Mouse (Mus musculus): ENCODE measurements around the gene Tusc2. TPM values are rescaled to one million over a fixed set of nuclear protein-coding genes. Genes with fewer than 3 reads are reported as not detected.

The Tusc2 gene
- polyA plus RNA-seq, 1 experiment from 2014 or later, result 125 TPM

GRCm38 (mm10) chr9:107607653-107608245, 44.7 kb downstream of the Tusc2 start:
- no peak for ATAC-seq (ENCODE audit: low FRiP score)
- Histone ChIP-seq H3K36me3 (no peaks in the 10 kb centered on the region), H3K9me3 (replicated peaks) (no peaks in the 10 kb centered on the region), H3K4me3 (replicated peaks) (no peak overlapping the region), H3K4me2 (no peak overlapping the region), H3K4me1 (peaks cover 42% of the 10 kb centered on the region), H3K27me3 (replicated peaks) (no peaks in the 10 kb centered on the region), H3K27ac (replicated peaks) (no peak overlapping the region), H3K9ac (replicated peaks) (no peak overlapping the region)
- 61% methylated on average over 9 of the region's 9 CpGs for WGBS

GRCm38 (mm10) chr9:107608741-107609432, 45.8 kb downstream of the Tusc2 start, which contains the start of gene Sema3b:
Gene Sema3b (minus strand): TSS chr9:107609229.
- H3K36me3 ChIP-seq, result 0 out of 2 replicates have a peak, but pooled peaks cover 2% of the 10 kb centered on the region
- H3K27ac ChIP-seq (replicated peaks), result no peak within 1 kb of the TSS
- ATAC-seq (ENCODE audit: low FRiP score), result no peak
- no peak within 1 kb of the TSS for H3K4me3 ChIP-seq (replicated peaks)
- H3K9ac ChIP-seq (replicated peaks), result no peak within 1 kb of the TSS
- no peak within 1 kb of the TSS for H3K4me2 ChIP-seq
- WGBS, result 42% methylated on average over 11 of the region's 12 CpGs
- H3K27me3 ChIP-seq (replicated peaks), result no peaks in the 10 kb centered on the region
- peaks cover 51% of the 10 kb centered on the region for H3K4me1 ChIP-seq
- H3K9me3 ChIP-seq (replicated peaks), result no peaks in the 10 kb centered on the region

GRCm38 (mm10) chr9:107609433-107609830, 46.4 kb downstream of the Tusc2 start:
- Histone ChIP-seq H3K4me3 (replicated peaks) (no peak overlapping the region), H3K9me3 (replicated peaks) (no peaks in the 10 kb centered on the region), H3K27me3 (replicated peaks) (no peaks in the 10 kb centered on the region), H3K9ac (replicated peaks) (no peak overlapping the region), H3K36me3 (0 out of 2 replicates have a peak, but pooled peaks cover 6% of the 10 kb centered on the region), H3K4me1 (peaks cover 51% of the 10 kb centered on the region), H3K27ac (replicated peaks) (no peak overlapping the region), H3K4me2 (no peak overlapping the region)
- WGBS, result 72% methylated on average over 4 of the region's 4 CpGs
- no peak for ATAC-seq (ENCODE audit: low FRiP score)

GRCm38 (mm10) chr9:107611456-107612190, 48.6 kb downstream of the Tusc2 start:
- peaks cover 49% of the 10 kb centered on the region for H3K4me1 ChIP-seq
- H3K4me2 ChIP-seq, result peak overlapping the region; percentile 61
- no peak; the same call in 1 of the 2 replicates for ATAC-seq (ENCODE audit: low FRiP score)
- peak overlapping the region; percentile 33 for H3K4me3 ChIP-seq (replicated peaks)
- peaks cover 28% of the 10 kb centered on the region for H3K36me3 ChIP-seq
- H3K9ac ChIP-seq (replicated peaks), result peak overlapping the region; percentile 57
- H3K27me3 ChIP-seq (replicated peaks), result no peaks in the 10 kb centered on the region
- H3K9me3 ChIP-seq (replicated peaks), result no peaks in the 10 kb centered on the region
- H3K27ac ChIP-seq (replicated peaks), result peak overlapping the region; percentile 97
- WGBS, result 65% methylated on average over 6 of the region's 6 CpGs

GRCm38 (mm10) chr9:107612191-107612944, 49.3 kb downstream of the Tusc2 start:
- H3K4me1 ChIP-seq, result peaks cover 44% of the 10 kb centered on the region
- peak overlapping the region; percentile 57 for H3K9ac ChIP-seq (replicated peaks)
- ATAC-seq (ENCODE audit: low FRiP score), result peak; percentile 96
- peak overlapping the region; percentile 61 for H3K4me2 ChIP-seq
- peak overlapping the region; percentile 33 for H3K4me3 ChIP-seq (replicated peaks)
- peaks cover 32% of the 10 kb centered on the region for H3K36me3 ChIP-seq
- no peaks in the 10 kb centered on the region for H3K9me3 ChIP-seq (replicated peaks)
- under 1% methylated on average over 45 of the region's 48 CpGs for WGBS
- H3K27me3 ChIP-seq (replicated peaks), result no peaks in the 10 kb centered on the region
- H3K27ac ChIP-seq (replicated peaks), result peak overlapping the region; percentile 97

- WGBS, result 8% methylated on average over 12 of the region's 12 CpGs
- peak overlapping the region; percentile 97 for H3K27ac ChIP-seq (replicated peaks)
- H3K4me2 ChIP-seq, result peak overlapping the region; percentile 61
- H3K36me3 ChIP-seq, result peaks cover 38% of the 10 kb centered on the region
- peaks cover 40% of the 10 kb centered on the region for H3K4me1 ChIP-seq
- peak overlapping the region; percentile 33 for H3K4me3 ChIP-seq (replicated peaks)
- H3K27me3 ChIP-seq (replicated peaks), result no peaks in the 10 kb centered on the region
- H3K9me3 ChIP-seq (replicated peaks), result no peaks in the 10 kb centered on the region
- H3K9ac ChIP-seq (replicated peaks), result peak overlapping the region; percentile 57
- ATAC-seq (ENCODE audit: low FRiP score), result 0 out of 2 replicates have a peak, but pooled peaks have one; percentile 23
These were observed 50.0 kb downstream of the Tusc2 start for GRCm38 (mm10) chr9:107612945-107613569.

- Histone ChIP-seq H3K9ac (replicated peaks) (no peak overlapping the region), H3K4me3 (replicated peaks) (no peak overlapping the region), H3K4me2 (no peak overlapping the region), H3K27me3 (replicated peaks) (no peaks in the 10 kb centered on the region), H3K27ac (replicated peaks) (peak overlapping the region; percentile 42; the same call in 1 of the 2 replicates), H3K36me3 (peaks cover 57% of the 10 kb centered on the region), H3K9me3 (replicated peaks) (no peaks in the 10 kb centered on the region), H3K4me1 (peaks cover 50% of the 10 kb centered on the region)
- ATAC-seq (ENCODE audit: low FRiP score), result no peak
- WGBS, result 48% methylated on average over 4 of the region's 4 CpGs
These were observed 52.0 kb downstream of the Tusc2 start for GRCm38 (mm10) chr9:107615035-107615434.

Other genes starting within 250 kb of the Tusc2 start
- gene Hemk1, start 224.9 kb upstream of the Tusc2 start, polyA plus RNA-seq (2015; fragmentation: Nextera tagmentation; extraction: Ambion mirVana), result 16.3 and 18.2 TPM in 2 replicates
- gene 6430571L13Rik, start 222.7 kb upstream of the Tusc2 start, polyA plus RNA-seq (2015; fragmentation: Nextera tagmentation; extraction: Ambion mirVana), result 7.8 and 9.1 TPM in 2 replicates
- 7.6 and 9.8 TPM in 2 replicates for gene Cacna2d2, start 163.6 kb upstream of the Tusc2 start, polyA plus RNA-seq (2015; fragmentation: Nextera tagmentation; extraction: Ambion mirVana)
- gene Tmem115, start 29.3 kb upstream of the Tusc2 start, polyA plus RNA-seq (2015; fragmentation: Nextera tagmentation; extraction: Ambion mirVana), result 45.7 and 46.1 TPM in 2 replicates
- 46.9 and 53.9 TPM in 2 replicates for gene Cyb561d2, start 21.1 kb upstream of the Tusc2 start, polyA plus RNA-seq (2015; fragmentation: Nextera tagmentation; extraction: Ambion mirVana)
- 67.5 and 77.9 TPM in 2 replicates for gene Nprl2, start 21.0 kb upstream of the Tusc2 start, polyA plus RNA-seq (2015; fragmentation: Nextera tagmentation; extraction: Ambion mirVana)
- gene Zmynd10, start 16.0 kb upstream of the Tusc2 start, polyA plus RNA-seq (2015; fragmentation: Nextera tagmentation; extraction: Ambion mirVana), result 1.6 and 2.6 TPM in 2 replicates
- 41.2 and 46.1 TPM in 2 replicates for gene Rassf1, start 11.7 kb upstream of the Tusc2 start, polyA plus RNA-seq (2015; fragmentation: Nextera tagmentation; extraction: Ambion mirVana)
- gene Hyal2, start 4.7 kb downstream of the Tusc2 start, polyA plus RNA-seq (2015; fragmentation: Nextera tagmentation; extraction: Ambion mirVana), result 56.0 and 57.3 TPM in 2 replicates
- 8.5 and 11.0 TPM in 2 replicates for gene Hyal1, start 13.7 kb downstream of the Tusc2 start, polyA plus RNA-seq (2015; fragmentation: Nextera tagmentation; extraction: Ambion mirVana)
- gene Naa80, start 15.6 kb downstream of the Tusc2 start, polyA plus RNA-seq (2015; fragmentation: Nextera tagmentation; extraction: Ambion mirVana), result 16.9 and 19.7 TPM in 2 replicates
- 2.0 and 2.2 TPM in 2 replicates for gene Hyal3, start 17.6 kb downstream of the Tusc2 start, polyA plus RNA-seq (2015; fragmentation: Nextera tagmentation; extraction: Ambion mirVana)
- 14.4 and 25.2 TPM in 2 replicates for gene Ifrd2, start 24.4 kb downstream of the Tusc2 start, polyA plus RNA-seq (2015; fragmentation: Nextera tagmentation; extraction: Ambion mirVana)
- 6.6 and 9.7 TPM in 2 replicates for gene Sema3b, start 46.0 kb downstream of the Tusc2 start, polyA plus RNA-seq (2015; fragmentation: Nextera tagmentation; extraction: Ambion mirVana)
- 262 and 325 TPM in 2 replicates for gene Gnai2, start 72.1 kb downstream of the Tusc2 start, polyA plus RNA-seq (2015; fragmentation: Nextera tagmentation; extraction: Ambion mirVana)
- gene Slc38a3, start 106.3 kb downstream of the Tusc2 start, polyA plus RNA-seq (2015; fragmentation: Nextera tagmentation; extraction: Ambion mirVana), result 35.1 and 35.4 TPM in 2 replicates
- 2.5 and 2.9 TPM in 2 replicates for gene Gnat1, start 116.5 kb downstream of the Tusc2 start, polyA plus RNA-seq (2015; fragmentation: Nextera tagmentation; extraction: Ambion mirVana)
- 10.2 and 12.5 TPM in 2 replicates for gene Sema3f, start 147.2 kb downstream of the Tusc2 start, polyA plus RNA-seq (2015; fragmentation: Nextera tagmentation; extraction: Ambion mirVana)
- gene Rbm5, start 207.7 kb downstream of the Tusc2 start, polyA plus RNA-seq (2015; fragmentation: Nextera tagmentation; extraction: Ambion mirVana), result 229 and 230 TPM in 2 replicates

Data from neural tube, embryonic 15.5 days (tissue).